Mouse (Mus musculus): ENCODE data around the gene Slc35f6.
"Not testable (repeated sequence)": the region's sequence is repeated elsewhere in the genome, so short reads cannot be mapped to it uniquely, and the experiment has no call there.

Gene Slc35f6

GRCm38 (mm10) chr5:30700361-30701000 lies 52.7 kb downstream of the Slc35f6 start:
- no peak for DNase-seq (ENCODE audit: low read depth, low spot score)

GRCm38 (mm10) chr5:30701373-30701772 lies 53.6 kb downstream of the Slc35f6 start:
- DNase-seq (ENCODE audit: low read depth, low spot score) = not testable (repeated sequence)

- no peak for DNase-seq (ENCODE audit: low read depth, low spot score)
Measured at GRCm38 (mm10) chr5:30701866-30702265, 54.1 kb downstream of the Slc35f6 start.

Measured in ZHBTc4 (cell line).